Mouse (Mus musculus): ENCODE data around the gene Cenpt. TPM values are rescaled to one million over a fixed set of nuclear protein-coding genes. Genes with fewer than 3 reads are reported as not detected.

The Cenpt gene
- polyA plus RNA-seq (2017; shearing (Covaris generic)) = 10 to 100 TPM; 14.1 to 23.3 TPM

DNA sequence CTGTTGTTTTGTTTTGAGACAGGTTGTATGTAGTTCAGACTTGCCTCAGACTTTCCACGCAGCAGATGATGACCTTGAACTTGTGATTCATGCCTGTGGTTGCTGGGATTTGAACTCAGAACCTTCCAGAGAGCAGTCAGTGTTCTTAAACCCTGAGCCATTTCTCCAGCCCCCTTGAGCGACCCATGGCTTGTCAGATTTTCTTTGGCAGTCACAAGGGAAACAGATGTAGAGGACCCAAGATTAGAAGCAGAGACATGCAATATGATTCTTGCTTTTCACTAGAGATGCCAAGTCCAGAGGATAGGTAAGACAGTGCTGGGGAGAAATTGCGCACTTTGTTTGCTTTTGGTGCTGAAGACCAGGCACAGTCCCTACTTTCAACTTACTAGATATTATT lies at the start of gene Cenpt:
Cenpt (minus strand) TSS at position 101 of the 400 bp plus-strand sequence.
- ATAC-seq = no peak

DNA sequence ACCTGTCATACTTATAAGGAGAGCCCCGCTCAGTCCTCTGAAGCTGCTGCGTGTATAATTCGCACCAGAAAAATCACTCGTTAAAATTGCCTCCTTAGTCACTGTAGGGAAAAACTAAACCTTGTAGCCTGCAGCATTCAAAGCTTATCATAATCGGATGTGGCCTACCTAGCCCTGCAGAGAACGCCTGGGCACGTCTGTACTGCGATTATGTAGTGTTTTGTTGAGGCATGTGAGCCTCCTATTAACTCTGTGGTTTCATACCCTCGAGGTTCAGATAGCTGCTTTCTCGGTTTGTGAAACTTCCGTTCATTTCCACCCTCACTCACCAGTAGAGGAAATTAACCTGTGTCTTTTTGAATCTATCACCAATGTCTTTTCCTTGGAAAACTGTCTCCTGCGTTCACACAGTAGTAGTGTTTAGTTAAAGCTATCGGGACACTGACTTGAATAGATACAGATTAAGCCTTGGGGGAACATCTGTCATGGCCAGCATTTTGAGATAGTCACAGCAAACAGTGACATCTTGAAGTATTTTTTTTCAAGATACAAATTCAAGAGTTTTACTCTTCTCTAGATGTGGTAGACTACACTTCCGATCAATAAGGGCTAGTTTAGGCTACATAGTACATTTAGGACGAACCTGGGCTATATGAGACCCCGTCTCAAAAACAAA lies 48.0 kb upstream of the Cenpt start:
- ATAC-seq = peak; percentile 74

DNA sequence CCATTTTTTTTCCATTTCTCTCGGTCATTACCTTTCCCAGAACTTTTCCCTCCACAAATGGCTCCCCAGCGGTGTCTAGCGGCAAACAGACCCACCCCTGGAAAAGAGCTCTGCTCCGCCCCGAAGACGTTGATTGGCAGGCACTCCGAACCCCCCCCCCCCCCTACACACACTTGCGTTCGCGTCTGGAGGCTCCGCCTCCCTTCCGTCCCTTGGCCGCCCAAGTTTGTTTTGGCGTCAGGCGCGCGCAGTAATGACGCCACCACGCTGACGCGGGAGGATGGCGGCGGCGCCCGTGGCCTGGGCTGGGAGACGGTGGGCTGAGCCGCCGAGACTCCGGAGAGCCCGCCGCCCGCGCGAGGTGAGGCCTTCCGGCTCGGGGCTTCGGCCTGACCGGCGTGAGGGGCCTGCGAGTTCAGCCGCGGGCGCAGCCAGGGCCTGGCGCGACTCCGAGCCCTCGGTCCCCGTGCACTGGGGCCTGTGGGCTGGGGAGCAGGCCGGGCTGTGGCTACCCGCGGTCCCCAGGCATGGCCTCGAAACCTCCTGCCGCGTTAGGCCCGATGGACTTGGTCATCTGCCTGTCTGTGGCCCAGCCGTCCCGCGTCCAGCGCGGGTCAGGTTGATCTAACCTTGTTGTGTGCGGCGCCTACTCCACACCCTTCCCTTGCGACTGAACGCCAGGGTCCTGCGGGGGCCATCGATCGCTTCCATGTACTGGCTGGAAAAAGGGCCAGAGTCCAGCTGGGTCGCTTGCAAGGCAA lies 47.3 kb upstream of the Cenpt start, which contains the start of gene Pskh1:
Pskh1 (plus strand) TSS at position 262 of the 761 bp plus-strand sequence.
- ATAC-seq = peak; percentile 91

DNA sequence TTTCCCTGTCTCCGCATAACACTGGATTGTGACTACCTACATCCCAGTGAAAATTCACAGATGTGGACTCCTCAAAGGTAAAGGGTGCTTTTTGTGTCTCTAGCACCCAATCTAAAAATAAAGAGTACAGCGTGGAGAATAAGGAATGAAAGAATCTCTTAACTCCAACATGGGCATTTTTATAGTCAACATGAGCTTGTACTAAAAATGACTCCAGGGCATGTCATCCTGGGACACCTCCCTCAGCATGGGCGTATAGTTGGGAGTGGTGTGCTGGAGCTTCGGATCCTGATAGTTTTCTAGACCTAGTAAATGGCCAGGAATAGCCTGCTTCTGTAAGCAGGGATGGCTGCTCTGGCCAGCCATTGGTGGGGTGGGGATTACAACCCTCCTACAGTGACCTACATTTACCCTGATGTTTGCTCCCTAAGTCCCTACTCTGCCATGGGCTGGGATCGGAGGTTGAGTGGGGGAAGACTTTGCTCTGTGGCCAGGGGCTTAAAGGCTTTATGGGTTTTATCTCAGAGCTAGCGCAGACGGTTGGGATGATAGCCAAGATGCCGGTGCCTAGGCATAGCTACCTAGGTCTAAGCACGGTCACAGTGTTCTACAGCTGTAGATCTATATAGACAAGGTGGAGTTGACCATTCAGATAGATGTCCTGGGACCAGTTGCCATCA lies 44.9 kb upstream of the Cenpt start:
- no peak for ATAC-seq

DNA sequence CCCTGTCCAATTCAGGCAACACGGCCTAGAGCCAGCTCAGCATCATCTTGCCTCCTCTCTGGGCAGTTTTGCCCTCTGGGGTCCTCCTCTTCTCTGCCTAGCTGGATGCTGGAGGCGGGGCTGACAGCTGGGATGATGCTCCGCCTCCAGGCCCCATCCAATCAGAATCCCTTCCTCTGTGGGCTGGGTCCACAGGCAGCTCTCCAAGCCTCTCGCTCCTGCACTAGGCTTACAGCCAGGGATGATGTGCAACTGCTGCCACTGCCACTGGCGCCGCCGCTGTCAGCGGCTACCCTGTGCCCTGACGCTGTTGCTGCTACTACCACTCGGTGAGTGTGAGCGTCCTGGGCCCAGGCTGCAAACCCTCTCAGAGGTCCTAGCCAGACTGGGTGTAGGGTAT lies 40.3 kb upstream of the Cenpt start, which contains the start of gene Nrn1l:
Nrn1l (plus strand) TSS at position 229 of the 400 bp plus-strand sequence.
- no peak for ATAC-seq

DNA sequence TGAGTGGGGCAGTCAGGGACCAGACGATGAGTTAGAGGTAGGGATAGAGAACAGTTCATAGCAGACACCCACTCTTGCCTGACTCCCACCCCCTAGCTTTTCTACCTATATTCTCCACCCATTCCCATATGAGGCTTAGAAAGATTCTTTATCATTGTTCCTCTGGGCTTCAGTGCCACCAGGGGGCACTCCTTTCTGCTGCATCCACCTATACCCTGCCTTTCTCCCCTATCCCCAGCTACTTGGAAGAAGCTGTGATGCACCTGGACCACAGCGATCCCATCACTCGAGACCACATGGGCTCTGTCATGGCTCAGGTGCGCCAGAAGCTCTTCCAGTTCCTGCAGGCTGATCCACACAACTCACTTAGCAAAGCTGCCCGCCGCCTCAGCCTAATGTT lies 39.4 kb upstream of the Cenpt start:
- peak; percentile 49 for ATAC-seq

DNA sequence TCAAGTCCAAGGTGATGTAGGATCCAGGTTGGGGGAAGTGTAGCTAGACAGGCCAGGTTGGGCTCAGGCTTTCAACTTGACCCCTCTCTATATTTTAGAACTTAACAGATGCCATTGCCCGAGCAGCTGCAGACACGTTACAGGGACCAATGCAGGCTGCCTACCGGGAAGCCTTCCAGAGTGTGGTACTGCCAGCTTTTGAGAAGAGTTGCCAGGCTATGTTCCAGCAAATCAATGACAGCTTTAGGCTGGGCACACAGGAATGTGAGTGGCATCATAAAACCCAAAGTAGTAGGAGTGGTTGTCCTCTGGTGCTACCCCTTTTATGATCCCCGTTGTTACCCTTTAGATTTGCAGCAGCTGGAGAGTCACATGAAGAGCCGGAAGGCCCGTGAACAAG lies 37.8 kb upstream of the Cenpt start:
- no peak for ATAC-seq

DNA sequence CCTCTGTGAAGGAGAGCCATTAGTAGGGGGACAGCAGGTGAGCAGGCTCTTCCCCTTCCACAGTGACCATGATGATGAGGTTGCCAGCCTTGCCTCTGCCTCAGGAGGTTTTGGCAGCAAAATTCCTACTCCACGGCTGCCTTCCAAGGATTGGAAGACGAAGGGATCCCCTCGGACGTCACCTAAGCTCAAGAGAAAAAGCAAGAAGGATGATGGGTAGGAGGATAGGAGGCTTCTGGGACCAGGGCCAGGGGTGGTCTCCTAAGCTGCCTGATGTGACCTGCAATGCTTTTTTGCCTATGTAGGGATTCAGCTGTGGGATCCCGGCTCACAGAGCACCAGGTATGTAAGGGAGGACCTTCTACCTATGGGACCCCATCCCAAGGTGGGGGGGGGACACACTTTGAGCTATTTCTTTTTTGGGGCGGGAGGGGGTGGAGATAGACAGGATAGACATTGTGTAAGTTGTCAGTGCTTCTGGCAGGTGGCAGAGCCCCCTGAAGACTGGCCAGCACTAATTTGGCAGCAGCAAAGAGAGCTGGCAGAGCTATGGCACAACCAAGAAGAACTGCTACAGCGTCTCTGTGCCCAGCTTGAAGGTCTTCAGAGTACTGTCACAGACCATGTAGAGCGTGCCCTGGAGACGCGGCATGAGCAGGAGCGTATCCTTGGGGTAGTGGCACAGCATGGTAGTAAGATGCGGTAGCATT lies 36.8 kb upstream of the Cenpt start:
- no peak for ATAC-seq

DNA sequence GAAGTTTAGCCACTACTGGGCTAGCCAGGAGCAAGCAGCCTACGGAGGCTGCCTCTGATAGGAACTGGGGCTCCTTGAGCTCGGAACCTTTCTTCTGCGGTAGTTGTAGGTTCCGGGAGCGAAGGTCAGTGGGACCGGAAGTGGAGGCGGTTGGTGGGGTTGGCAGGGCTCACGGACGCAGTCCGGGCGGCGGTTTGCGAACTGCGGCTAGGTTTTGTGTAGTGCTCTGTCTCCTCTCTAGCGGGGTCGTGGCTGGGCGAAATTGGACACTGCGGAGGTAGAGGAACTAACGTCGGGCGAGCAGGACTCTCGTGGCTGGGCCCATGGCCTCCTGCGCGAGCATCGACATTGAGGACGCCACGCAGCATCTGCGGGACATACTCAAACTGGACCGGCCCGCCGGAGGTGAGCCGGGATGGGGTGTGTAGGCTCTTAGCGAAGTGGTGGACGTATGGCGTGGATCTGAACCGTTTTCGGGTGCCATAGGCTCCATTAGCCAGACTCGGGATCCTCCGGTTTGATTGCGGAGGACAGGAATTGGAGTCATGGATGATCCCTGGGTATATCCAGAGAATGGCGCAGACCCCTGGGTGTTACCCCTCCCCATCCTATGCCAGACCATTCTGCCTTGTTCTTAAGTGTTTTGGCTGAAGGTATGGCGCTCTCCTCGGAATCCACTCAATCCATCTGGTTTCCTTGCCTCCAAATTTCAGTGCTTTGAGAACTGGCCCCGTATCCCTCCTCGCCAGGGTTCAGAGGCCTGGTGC lies 27.9 kb upstream of the Cenpt start, which contains the start of gene Edc4:
Edc4 (plus strand) TSS at position 128 of the 767 bp plus-strand sequence.
- ATAC-seq = peak; percentile 92

DNA sequence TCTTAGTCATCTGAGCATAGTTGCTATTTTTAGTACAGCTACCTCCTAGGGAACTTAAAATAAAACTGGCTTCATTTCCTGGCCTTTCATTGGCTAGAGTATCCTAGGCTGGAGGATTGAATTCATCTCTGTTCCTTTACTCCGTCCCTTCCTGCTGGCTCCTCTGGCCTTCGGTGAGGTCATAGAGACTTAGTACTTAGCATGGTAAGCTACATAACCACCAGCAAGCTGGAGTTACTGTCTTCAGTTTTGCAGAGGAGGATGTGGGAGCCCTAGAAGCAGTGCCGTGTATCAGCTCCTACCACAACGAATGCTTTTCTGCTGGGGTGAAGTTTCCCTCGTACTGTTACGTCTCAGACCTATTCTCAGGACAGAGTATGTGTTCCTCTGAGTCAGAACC lies 21.2 kb upstream of the Cenpt start:
- ATAC-seq = no peak

DNA sequence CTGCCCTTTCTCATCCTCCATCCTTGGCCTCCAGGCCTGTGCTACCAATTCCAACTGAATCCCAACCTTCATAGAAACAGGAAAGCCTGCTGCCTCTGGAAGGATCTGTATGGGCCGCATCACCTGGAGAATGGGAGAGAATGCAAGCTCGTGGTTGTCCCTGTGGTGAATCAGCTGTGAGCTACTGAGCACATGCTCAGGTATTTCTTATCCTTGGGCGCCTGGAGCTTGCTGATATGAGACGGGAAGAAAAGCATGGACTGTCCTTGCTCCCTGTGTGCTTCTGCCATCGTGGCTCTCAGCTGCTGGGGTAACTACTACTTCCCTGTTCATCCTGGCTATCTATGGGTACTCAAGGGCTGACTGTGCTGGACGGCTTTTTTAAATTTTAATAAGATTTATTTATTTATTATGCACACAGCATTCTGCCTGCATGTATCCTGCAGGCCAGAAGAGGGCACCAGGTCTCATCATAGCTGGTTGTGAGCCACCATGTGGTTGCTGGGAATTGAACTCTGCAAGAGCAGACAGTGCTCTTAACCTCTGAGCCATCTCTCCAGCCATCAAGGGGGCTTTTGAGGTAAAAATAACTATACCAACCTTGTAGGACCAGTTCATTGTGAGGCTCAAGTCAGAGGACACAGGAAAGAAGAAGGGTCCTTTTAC lies 13.4 kb upstream of the Cenpt start:
- ATAC-seq = no peak

DNA sequence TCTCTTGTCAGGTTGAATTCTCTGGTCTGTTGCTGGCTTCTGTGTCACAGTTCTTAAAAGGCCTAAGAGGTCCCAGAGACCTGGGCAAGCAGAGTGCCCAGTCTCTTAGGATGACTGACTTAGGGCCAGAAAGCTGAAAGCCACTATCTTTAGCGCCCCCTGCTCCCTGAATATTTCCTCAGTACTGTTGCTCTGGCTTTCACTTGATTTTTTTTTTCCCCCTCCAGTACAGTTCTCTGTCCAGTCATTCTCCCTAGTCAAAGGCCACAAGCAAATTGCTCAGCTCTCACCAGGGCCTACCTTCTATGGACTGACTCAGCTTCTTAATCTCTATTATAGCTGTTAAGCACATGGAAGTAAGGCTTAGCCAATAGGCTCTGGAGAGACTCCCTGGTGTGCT lies 8.9 kb upstream of the Cenpt start:
- no peak for ATAC-seq

DNA sequence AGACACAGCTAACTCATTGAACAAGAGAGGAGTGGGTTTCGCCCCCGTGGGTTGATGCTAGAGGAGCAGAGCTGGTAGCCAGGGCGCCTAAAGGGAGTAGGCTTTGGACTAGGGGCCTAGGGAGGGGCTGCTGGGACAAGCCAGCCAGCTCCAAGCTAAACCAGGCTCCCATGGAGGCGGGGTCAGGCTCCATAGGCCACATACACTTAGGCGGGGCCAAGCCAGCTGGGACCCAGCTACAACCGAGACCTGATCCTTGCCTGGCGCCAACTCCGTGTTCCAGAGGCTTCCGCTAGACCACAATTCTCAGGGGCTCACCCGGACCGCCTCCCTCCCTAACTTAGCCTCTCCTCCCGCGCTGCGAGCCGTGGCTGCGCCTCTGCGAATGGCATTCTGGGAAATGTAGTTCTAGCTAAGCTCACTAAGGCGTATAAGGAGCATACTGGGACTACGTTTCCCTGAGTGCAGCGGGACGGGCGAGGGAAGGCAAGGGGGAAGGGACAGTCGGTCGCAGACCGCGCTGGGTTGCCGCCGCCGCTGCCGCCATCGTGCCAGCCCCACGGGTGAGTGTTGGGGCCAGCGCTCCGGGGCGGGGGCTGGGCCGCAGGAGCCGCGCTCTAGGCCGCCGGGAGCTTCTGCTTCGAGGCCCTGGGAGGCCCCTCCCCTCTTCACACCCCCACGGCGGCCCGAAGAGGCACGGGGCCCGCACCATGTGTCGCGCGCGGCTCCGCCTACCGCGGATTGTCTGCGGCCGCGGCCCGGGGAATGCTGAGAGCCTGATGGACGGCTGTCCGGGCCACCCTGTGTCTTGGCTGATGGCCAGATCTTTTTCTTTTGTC lies 7.3 kb upstream of the Cenpt start, which contains the start of gene Nutf2:
Nutf2 (plus strand) TSS at position 438 of the 839 bp plus-strand sequence.
- peak; percentile 97 for ATAC-seq

DNA sequence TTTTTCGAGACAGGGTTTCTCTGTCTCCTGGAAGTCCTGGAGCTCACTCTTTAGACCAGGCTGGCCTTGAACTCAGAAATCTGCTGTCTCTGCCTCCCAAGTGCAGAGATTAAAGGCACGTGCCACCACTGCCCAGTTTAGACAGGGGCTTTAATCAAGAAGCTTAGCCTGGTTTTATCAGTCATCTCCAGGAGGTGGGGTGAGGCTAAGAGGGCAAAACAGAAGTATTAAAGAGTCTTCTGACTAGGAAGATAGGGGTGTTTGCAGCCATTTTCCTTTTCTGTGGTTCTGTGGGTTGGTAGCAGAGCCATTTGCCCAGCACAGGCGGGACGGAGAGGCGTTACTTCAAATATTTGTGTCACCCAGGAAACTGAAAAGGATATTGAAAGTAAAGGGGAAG lies 6.2 kb upstream of the Cenpt start:
- ATAC-seq = no peak

DNA sequence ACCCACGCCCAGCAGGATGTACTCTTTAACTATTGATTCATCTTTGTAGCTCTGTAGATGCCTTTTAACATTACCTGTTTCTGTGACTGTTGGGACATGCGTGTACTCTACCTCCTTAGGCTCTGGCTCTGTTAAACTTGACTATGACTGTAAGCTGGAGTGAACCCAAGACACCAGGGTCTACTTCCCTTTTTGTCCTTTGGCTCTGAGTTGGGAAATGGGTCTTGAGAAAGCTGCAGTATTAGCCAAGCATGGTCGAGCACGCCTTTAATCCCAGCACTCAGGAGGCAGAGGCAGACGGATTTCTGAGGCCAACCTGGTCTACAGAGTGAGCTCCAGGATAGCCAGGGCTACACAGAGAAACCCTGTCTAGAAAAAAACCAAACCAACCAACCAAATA lies 5.4 kb upstream of the Cenpt start:
- no peak for ATAC-seq

DNA sequence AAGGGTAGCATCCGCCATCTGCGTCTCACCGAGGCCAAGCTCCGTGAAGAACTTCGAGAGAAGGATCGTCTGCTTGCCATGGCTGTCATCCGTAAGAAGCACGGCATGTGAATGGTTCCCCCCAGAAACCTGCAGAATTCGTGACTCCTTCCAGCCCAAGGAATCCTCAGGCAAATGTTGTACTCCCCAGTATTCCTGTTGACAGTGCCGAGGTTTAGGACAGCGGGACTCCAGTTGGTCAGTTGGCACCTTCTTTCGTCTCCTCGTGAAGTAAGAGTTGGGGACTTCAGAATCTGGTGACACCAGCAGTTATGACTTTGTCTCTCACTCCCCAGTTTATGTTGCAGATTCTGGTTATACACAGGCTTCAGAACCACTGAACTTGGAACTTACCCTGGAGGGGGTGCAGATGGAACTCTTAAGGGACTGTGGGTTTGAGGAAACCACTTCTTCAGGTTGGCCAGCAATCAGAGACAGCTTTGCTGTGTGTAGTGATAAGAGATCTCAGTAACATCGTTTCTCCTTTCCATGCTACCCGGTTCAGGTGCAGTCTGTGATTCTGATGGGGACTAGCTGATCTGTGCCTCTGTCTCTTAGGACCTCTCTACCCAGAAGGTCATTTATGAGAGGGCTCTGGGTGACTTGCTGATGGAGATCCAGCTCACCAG lies 3.2 kb upstream of the Cenpt start:
- no peak for ATAC-seq

DNA sequence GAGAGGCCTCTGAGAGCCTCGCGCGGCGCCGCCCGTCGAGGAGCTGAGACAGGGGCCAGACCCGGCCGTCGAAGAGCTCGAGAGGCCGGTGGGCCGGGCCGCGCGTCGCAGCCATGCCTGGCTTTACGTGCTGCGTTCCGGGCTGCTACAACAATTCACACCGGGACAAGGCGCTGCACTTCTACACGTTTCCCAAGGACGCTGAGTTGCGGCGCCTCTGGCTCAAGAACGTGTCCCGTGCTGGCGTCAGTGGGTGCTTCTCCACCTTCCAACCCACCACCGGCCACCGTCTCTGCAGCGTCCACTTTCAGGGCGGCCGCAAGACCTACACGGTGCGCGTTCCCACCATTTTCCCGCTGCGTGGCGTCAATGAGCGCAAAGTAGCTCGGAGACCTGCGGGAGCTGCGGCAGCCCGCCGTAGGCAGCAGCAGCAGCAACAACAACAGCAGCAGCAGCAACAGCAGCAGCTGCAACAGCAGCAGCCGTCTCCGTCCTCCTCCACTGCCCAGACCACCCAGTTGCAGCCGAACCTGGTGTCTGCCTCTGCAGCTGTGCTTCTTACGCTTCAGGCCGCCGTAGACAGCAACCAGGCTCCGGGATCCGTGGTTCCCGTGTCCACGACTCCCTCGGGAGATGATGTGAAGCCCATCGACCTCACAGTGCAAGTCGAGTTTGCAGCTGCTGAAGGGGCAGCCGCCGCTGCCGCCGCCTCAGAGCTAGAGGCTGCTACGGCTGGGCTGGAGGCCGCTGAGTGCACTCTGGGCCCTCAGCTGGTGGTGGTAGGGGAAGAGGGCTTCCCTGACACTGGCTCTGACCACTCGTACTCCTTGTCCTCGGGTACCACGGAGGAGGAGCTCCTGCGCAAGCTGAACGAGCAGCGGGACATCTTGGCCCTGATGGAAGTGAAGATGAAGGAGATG lies 2.4 kb upstream of the Cenpt start:
- peak; percentile 15 for ATAC-seq

DNA sequence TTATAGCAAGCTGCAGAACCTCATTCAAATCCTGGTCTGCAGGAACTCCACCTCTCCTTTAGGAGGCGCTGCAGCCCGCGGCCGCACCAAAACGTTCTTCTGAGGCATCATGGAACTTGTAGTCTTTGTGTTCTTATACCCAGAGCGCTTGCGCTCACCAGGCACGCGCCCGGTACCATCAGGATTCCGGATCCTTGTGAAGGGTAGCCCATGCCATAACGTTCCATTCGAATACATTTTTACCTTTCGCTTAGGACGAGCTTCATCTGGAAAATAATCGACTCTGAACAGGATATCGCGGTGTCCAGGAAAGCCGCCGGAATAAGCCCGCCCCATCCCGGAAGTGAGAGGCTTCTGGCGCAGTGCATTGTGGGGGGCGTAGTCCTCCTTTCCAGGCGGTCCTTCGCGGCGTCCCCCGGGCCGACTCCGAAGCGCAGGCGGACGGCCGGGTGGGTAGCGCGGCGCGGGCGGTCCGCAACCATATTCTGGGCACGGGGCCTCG lies 1.7 kb upstream of the Cenpt start, which contains the start of gene Thap11:
Thap11 (plus strand) TSS at position 418 of the 502 bp plus-strand sequence.
- peak; percentile 86 for ATAC-seq
